Mouse (Mus musculus) adrenal gland, postnatal 14 days (tissue): ENCODE measurements around the gene Pou3f3. TPM values are rescaled to one million over a fixed set of nuclear protein-coding genes. Genes with fewer than 3 reads are reported as not detected.

Experiments
- DNase-seq: peaks from one replicate; pipeline ENCODE4 v3.0.0; 2021; ENCODE audit warnings: mixed read lengths
- total RNA-seq: library from RNA; stranded (reverse); gene quantifications from 2 replicates; pipeline ENCODE4 v1.2.3, GENCODE M21; 2021

The Pou3f3 gene
- total RNA-seq, 1 experiment from 2014 or later = 0.04 TPM

DNA sequence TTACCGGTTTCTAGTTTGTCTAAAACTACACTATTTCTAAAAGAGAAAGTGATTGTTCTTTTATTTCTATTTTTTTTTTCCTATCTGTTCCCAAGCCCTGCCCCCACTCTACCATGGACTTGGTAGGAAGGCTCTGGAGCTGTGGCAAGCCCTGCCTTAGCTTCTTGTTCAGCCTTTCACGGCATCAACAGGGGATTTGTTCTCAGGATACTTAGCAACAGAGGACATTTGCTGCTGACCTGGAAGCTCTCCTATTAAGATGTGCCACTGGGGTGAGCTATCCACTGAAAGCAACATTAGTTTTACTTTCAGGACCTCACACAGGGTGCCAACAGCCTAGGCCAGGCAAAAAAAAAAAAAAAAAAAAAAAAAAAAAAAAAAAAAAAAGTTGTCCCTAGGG lies 15.4 kb downstream of the Pou3f3 start:
- DNase-seq = no peak

GRCm38 (mm10) chr1:42711456-42712310 lies 16.1 kb downstream of the Pou3f3 start:
- DNase-seq = no peak

- no peak for DNase-seq
Measured at GRCm38 (mm10) chr1:42712311-42712690, 16.7 kb downstream of the Pou3f3 start.

DNA sequence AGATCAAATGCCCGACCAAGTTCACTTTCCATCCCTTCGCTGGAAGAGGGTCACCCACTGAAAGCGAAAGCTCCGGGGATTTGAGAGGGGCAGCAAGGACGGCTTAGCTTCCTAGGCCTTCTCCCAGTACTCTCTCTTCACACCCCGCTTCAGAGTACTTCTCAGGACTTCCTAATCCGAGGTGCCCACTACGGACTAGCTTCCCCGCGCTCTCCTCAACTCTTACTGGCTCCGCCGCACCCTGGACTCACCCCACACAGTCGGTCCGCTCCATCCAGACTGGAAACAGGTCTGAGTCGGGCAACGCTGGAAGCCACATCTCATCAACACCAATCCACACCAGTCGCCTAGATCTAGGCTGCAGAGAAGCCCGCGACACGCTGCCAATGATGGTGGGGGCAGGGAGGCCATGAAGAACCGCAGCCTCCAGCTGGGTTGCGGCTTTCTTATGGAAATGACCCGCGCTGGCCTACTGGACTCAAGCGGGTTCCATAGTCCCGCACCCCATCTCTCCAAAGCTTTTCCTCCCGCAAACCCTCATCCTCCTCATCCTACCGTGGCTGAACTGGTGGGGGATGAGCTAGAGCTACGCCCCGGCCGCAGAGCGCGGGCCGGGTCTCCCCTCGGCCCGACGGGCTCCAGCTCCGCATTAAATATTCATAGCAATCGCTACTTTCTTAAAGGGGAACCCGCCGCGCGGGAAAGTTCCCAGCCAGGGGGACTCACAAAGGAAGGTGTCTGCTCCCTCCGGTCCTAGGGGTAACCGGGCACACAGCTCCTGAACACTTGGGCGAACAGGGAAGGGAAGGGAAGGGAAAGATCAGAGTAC lies 17.8 kb downstream of the Pou3f3 start:
- DNase-seq = peak; percentile 13

DNA sequence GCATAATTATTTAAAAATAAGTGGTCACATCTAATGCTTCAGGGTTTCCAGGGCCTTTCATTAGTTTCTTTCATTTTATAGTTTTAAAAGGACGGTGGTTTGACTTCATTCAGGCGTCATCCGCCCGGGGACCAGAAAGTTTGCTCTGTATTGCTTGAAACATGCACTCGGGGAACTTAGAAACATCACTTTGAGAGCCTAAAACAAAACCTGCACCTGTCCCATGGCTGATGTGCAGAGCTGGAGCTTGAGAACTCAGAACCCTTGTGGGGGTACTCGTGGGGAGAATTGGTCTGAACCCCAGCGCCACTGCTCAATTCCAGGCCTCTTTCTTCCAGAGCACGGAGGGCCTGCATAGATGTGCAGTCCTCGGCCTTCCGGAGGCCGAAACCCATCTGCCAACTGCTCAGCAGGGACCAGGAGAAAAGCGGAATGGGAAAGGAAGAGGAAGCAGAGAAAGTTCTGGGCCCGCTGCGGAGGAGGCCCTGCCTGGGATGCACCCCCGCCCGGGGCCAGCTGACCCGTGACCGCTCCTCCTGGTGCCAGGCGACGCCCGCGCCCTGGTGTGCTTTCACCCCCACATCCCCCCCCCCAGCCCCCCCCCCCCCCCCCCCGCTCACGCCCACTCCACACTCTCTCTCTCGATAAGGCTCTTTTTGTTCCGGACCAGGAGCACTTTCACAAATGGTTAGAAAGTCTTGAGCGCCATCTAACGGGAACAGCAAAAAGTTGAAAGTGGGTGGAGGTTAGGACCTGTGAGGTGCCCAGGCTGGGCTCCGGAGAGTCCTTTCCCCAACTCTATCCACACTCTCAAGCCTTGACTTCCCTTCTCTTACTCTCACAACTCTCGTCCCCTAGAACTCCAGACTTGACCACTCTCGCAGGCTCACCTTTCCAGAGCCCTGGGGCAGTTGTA lies 18.7 kb downstream of the Pou3f3 start:
- peak; percentile 58 for DNase-seq

- DNase-seq = no peak
Measured at GRCm38 (mm10) chr1:42718549-42718948, 23.0 kb downstream of the Pou3f3 start.

DNA sequence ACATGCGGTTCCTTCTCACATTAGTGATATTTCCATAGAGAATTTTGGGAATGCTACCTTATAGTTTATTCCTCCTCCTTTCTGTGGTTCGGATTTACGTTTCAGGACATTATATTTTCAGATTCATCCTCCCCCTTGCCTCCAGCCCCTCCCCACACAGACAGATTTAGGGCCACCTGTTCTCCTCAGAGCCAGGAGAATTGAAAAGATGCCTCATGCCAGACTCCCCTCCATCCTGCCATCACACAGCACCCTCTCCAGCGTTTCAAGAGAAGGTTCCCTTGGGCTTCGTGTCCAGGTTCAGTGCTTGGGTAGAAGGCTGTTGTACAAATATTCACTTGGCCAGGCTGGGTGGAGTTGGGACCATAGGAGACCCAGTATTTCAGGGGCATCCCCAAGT lies 25.8 kb downstream of the Pou3f3 start:
- no peak for DNase-seq

GRCm38 (mm10) chr1:42723769-42724300 lies 28.3 kb downstream of the Pou3f3 start:
- no peak for DNase-seq

DNA sequence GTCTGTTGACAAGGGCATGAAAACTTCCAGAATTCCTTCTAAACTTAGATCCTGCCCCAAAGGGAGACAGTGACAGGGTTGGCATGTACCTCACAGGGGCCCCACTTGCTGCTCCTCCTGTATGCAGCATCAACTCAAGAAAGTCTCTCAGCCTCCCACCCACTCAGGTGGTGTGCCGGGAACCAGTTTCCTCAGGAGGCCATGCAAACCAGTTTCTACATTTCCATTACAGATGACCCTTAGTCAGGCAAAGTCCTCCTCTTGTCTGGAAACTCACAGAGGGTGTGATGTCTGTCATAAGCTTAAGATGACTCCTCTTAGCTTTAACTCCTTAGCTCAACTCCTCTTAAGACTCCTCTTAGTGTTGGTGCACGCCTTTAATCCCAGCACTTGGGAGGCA lies 29.3 kb downstream of the Pou3f3 start:
- no peak for DNase-seq

- DNase-seq = no peak
Measured at GRCm38 (mm10) chr1:42727161-42727560, 31.6 kb downstream of the Pou3f3 start.

DNA sequence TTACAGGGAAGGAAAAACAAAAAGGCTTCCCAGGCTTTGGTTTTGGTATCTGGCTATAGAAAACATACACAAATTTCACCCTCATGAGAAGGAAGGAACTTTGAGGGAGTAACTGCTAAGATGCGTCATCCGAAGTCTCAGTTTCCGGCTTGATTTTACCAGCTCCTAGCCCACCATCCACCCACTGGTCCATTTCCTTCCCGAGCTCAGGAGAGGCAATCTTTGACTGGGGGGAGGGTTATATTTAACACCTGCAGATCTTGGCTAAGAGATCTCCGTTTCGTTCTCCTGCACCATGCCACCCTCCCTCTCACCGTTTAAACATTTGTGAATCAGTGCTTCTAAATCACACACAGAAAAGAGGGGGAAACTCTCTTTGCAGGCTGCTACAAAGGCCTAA lies 32.1 kb downstream of the Pou3f3 start:
- DNase-seq = no peak

DNA sequence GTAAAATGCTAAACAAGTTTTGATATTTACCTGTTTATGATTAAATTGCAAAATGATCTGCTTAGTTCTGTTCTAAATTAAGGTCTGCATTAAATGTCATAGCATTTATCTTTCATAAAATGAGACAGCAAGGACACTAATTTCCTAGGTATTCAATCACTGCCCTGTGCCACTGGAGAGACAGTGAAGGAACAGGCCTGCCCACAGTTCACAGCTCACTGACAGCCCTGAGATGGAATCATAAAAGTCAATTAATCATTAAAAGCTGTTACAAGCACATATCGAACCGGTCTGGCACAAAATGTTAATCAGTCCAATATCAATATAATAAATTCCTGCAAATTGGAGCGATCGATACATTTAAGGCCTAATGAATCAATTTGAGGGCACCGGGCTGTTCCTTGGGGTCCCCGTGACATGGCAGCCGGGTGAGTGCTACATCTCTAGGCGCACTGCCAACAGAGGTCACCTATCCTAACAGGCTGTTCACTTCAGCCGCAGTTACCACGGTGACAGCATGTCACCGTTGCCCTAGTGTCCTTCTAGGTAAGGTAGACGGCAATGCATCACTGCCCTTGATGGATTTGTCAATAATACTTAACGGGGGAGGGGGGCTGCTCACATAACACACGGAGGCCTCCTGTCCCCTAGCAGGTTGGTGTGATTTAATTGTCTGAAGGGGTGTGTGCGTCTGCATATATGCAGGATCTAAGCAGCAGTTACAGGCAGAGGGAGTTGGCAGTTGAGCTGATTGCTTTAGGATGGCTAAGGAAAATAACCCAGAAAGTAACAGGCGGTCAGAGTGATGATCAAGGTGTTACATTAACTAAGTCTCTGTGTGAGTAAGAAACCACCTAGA lies 46.0 kb downstream of the Pou3f3 start:
- no peak for DNase-seq

- DNase-seq = no peak
Measured at GRCm38 (mm10) chr1:42742242-42742560, 46.6 kb downstream of the Pou3f3 start.

DNA sequence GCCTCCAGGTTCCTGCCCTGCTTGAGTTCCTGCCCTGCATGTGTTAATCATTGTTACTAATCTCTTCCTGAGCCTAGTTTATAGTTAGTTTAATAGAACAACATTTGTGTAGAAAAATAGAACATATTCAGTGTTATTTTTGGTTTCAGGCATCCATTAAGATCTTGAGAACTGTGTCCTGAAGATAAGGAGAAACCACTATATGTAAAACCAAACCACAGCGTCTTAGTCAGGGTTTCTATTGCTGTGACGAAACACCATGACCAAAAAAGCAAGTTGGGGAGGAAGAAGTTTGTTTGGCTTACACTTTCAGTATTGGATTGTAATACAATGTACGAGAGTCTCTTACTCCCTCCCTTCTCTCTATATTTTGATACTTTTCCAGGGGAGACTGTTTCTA lies 49.5 kb downstream of the Pou3f3 start:
- DNase-seq = no peak

DNA sequence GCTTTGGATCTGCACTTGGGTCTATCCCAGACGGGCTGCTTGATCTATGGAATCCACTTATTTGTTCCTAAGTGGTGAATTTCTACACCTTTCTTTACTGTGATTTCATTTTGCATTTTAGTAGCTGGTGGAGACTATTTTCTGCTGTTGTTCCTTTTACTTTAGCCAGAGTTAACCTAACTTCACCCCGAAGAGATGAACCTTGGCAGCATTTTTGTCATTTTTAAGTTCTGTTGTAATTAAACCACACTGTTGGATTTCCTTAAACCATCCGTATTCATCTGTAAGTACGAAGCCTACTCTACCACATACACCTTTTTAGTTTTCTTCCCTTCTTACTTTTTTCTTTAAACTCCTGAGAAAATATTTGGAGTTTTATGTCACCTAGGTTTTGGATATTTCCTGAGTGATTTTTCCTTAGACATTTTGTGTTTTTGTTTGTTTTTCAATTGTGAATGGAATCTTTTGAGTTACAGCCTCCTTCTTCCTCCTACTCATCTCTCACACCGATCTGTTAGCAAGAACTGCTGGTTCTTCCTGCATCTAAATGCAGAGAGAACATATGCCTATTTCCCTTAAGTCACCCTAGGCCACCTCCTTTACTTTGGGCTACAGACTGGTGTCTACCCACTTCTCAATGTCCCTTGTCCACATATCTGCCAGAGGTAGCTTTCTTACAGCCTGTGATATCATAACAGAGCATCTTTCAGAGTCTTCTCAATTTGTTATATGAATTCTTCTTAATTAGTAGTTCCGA lies 54.1 kb downstream of the Pou3f3 start:
- no peak for DNase-seq

Other genes with a start within 250 kb of the Pou3f3 start
- 75.3 and 83.3 TPM in 2 replicates for gene Mrps9, start 155.5 kb downstream of the Pou3f3 start, total RNA-seq